Comparison of ENCODE assay signal across 12 mouse cellular contexts in genomic region chr7:80743920-80744630, GRCm38 (mm10). TPM values are rescaled to one million over a fixed set of nuclear protein-coding genes. Genes with fewer than 3 reads are reported as not detected.
DNase-seq lines count a peak whose midpoint lies in the region; ATAC-seq lines count a peak whose summit lies in the region.
"Had no signal": no experiment of that assay in that cellular context is flagged by ENCODE, and none has a peak within 500 bp of the region (broad histone marks: within the 10 kb centered on the region; RNA-seq: fewer than 3 reads in every experiment).

No protein-coding gene starts in this region.

- peaks cover 21% of the 10 kb centered on the region for H3K36me3 ChIP-seq in heart, embryonic 11.5 days (ENCODE audit: control insufficient read depth, insufficient read depth, low read length)
- H3K36me3 ChIP-seq in midbrain, embryonic 12.5 days = peaks cover 32% of the 10 kb centered on the region
- no peaks in the 10 kb centered on the region for H3K36me3 ChIP-seq in midbrain, embryonic 11.5 days (ENCODE audit: control insufficient read depth, insufficient read depth, low read length)
- peaks cover 67% of the 10 kb centered on the region for H3K36me3 ChIP-seq in embryonic facial prominence, embryonic 15.5 days
- peaks cover 60% of the 10 kb centered on the region for H3K36me3 ChIP-seq in neural tube, embryonic 15.5 days

- H3K9me3 ChIP-seq in heart, embryonic 11.5 days (replicated peaks; ENCODE audit: control insufficient read depth, low read length) = 0 out of 2 replicates have a peak, but pooled peaks cover 3% of the 10 kb centered on the region
- no peaks in the 10 kb centered on the region for H3K9me3 ChIP-seq in midbrain, embryonic 12.5 days
- H3K9me3 ChIP-seq in midbrain, embryonic 11.5 days (ENCODE audit: control insufficient read depth, low read length) = no peaks in the 10 kb centered on the region
- H3K9me3 ChIP-seq in embryonic facial prominence, embryonic 15.5 days (replicated peaks) = no peaks in the 10 kb centered on the region
- no peaks in the 10 kb centered on the region for H3K9me3 ChIP-seq in neural tube, embryonic 15.5 days (replicated peaks)
- H3K9me3 ChIP-seq: midbrain, embryonic 13.5 days had no signal

- WGBS in heart, embryonic 11.5 days (ENCODE audit: insufficient replicate concordance) = 64% methylated on average over 9 of the region's 9 CpGs
- 76% methylated on average over 9 of the region's 9 CpGs for WGBS in midbrain, embryonic 12.5 days
- 72% methylated on average over 9 of the region's 9 CpGs for WGBS in midbrain, embryonic 11.5 days
- 60% methylated on average over 9 of the region's 9 CpGs for WGBS in embryonic facial prominence, embryonic 15.5 days
- 77% methylated on average over 9 of the region's 9 CpGs for WGBS in neural tube, embryonic 15.5 days

- H3K4me1 ChIP-seq in heart, embryonic 11.5 days (ENCODE audit: control insufficient read depth, insufficient read depth, low read length) = peaks cover 38% of the 10 kb centered on the region
- H3K4me1 ChIP-seq in midbrain, embryonic 12.5 days = peaks cover 30% of the 10 kb centered on the region
- H3K4me1 ChIP-seq in midbrain, embryonic 11.5 days (ENCODE audit: control insufficient read depth, insufficient read depth, low read length) = peaks cover 30% of the 10 kb centered on the region
- H3K4me1 ChIP-seq in embryonic facial prominence, embryonic 15.5 days = peaks cover 35% of the 10 kb centered on the region
- H3K4me1 ChIP-seq in neural tube, embryonic 15.5 days = peaks cover 17% of the 10 kb centered on the region

- no peak for DNase-seq in heart, postnatal 10 days
- no peak for DNase-seq in midbrain, embryonic 11.5 days (ENCODE audit: low spot score, missing footprints)
- DNase-seq in spleen, postnatal 36 days (ENCODE audit: low spot score in 2 of 2) = no peak
- DNase-seq: cerebellum, adult 9-11 months; layer of hippocampus, postnatal 36 days; lung, adult 2 months had no signal

- no peak overlapping the region for H3K4me3 ChIP-seq in heart, embryonic 11.5 days (ENCODE audit: low read depth, low read length)
- H3K4me3 ChIP-seq in midbrain, embryonic 12.5 days = no peak overlapping the region
- H3K4me3 ChIP-seq in midbrain, embryonic 11.5 days (ENCODE audit: low read depth, low read length) = no peak overlapping the region
- H3K4me3 ChIP-seq in embryonic facial prominence, embryonic 15.5 days (replicated peaks) = no peak overlapping the region
- no peak overlapping the region for H3K4me3 ChIP-seq in neural tube, embryonic 15.5 days (replicated peaks)
- H3K4me3 ChIP-seq: midbrain, embryonic 13.5 days had no signal

- no peak overlapping the region for H3K9ac ChIP-seq in heart, embryonic 11.5 days (ENCODE audit: low read depth, low read length)
- H3K9ac ChIP-seq in midbrain, embryonic 12.5 days (replicated peaks) = no peak overlapping the region
- no peak overlapping the region for H3K9ac ChIP-seq in midbrain, embryonic 11.5 days (ENCODE audit: low read length)
- H3K9ac ChIP-seq in embryonic facial prominence, embryonic 15.5 days = no peak overlapping the region
- H3K9ac ChIP-seq in neural tube, embryonic 15.5 days (replicated peaks) = no peak overlapping the region
- H3K9ac ChIP-seq: midbrain, embryonic 13.5 days had no signal

- 0 out of 2 replicates have a peak overlapping the region, but pooled peaks have one; percentile 35 for H3K27ac ChIP-seq in heart, embryonic 11.5 days (ENCODE audit: low read depth, low read length)
- H3K27ac ChIP-seq in midbrain, embryonic 12.5 days (replicated peaks) = 0 out of 2 replicates have a peak overlapping the region, but pooled peaks have one; percentile 84
- no peak overlapping the region for H3K27ac ChIP-seq in midbrain, embryonic 11.5 days (ENCODE audit: low read depth, low read length)
- H3K27ac ChIP-seq in embryonic facial prominence, embryonic 15.5 days (replicated peaks) = peak overlapping the region; percentile 34; the same call in 1 of the 2 replicates
- no peak overlapping the region for H3K27ac ChIP-seq in neural tube, embryonic 15.5 days (replicated peaks)
- H3K27ac ChIP-seq: hindbrain, postnatal 0 days had no signal

- intact Hi-C loops in heart, postnatal 10 days (cut with DNase I) = loop anchor here (2.0 to 5.0 kb wide), 2 partner anchors 19 to 58 kb away; no protein-coding TSS in a partner anchor

- no peak for ATAC-seq in heart, embryonic 11.5 days (replicated peaks; ENCODE audit: insufficient number of reproducible peaks, low FRiP score, low TSS enrichment)
- ATAC-seq in midbrain, embryonic 12.5 days (ENCODE audit: low FRiP score, low read depth) = no peak
- no peak for ATAC-seq in midbrain, embryonic 11.5 days (ENCODE audit: low FRiP score)
- no peak for ATAC-seq in embryonic facial prominence, embryonic 15.5 days (ENCODE audit: insufficient number of reproducible peaks, low FRiP score, low TSS enrichment, low read depth)
- no peak for ATAC-seq in neural tube, embryonic 15.5 days (ENCODE audit: low FRiP score)
- ATAC-seq: hindbrain, postnatal 0 days; midbrain, embryonic 13.5 days had no signal

- H3K27me3 ChIP-seq in heart, embryonic 11.5 days (ENCODE audit: control insufficient read depth, insufficient read depth, low read length) = no peaks in the 10 kb centered on the region
- H3K27me3 ChIP-seq in midbrain, embryonic 12.5 days = no peaks in the 10 kb centered on the region
- H3K27me3 ChIP-seq in midbrain, embryonic 11.5 days (ENCODE audit: control insufficient read depth, insufficient read depth, low read length) = no peaks in the 10 kb centered on the region
- H3K27me3 ChIP-seq in embryonic facial prominence, embryonic 15.5 days = no peaks in the 10 kb centered on the region
- H3K27me3 ChIP-seq in neural tube, embryonic 15.5 days (replicated peaks) = no peaks in the 10 kb centered on the region
- H3K27me3 ChIP-seq: midbrain, embryonic 13.5 days had no signal

- no peak overlapping the region for H3K4me2 ChIP-seq in heart, embryonic 11.5 days
- no peak overlapping the region for H3K4me2 ChIP-seq in midbrain, embryonic 12.5 days (replicated peaks)
- no peak overlapping the region for H3K4me2 ChIP-seq in midbrain, embryonic 11.5 days
- H3K4me2 ChIP-seq in embryonic facial prominence, embryonic 15.5 days (replicated peaks) = no peak overlapping the region
- no peak overlapping the region for H3K4me2 ChIP-seq in neural tube, embryonic 15.5 days
- H3K4me2 ChIP-seq: midbrain, embryonic 13.5 days had no signal

RNA-seq across cellular contexts. Expression of gene Crtc3, which starts 55.4 kb away (rescaled TPM):
- polyA plus RNA-seq in heart, embryonic 11.5 days (2014; fragmentation: Nextera tagmentation; extraction: Ambion mirVana) = 13.4 and 14.2 TPM in 2 replicates
- total RNA-seq in heart, postnatal 10 days (2021) = 10 to 100 TPM; 20.6 to 20.7 TPM
- polyA plus RNA-seq in midbrain, embryonic 12.5 days (2016; fragmentation: Nextera tagmentation; extraction: Ambion mirVana) = 12.6 and 13.7 TPM in 2 replicates
- 7.9 and 9.2 TPM in 2 replicates for polyA plus RNA-seq in midbrain, embryonic 11.5 days (2014; fragmentation: Nextera tagmentation; extraction: Ambion mirVana)
- 30.2 and 33.5 TPM in 2 replicates for polyA plus RNA-seq in embryonic facial prominence, embryonic 15.5 days (2015; fragmentation: Nextera tagmentation; extraction: Ambion mirVana)
- polyA plus RNA-seq in neural tube, embryonic 15.5 days (2015; fragmentation: Nextera tagmentation; extraction: Ambion mirVana) = 18.4 and 20.7 TPM in 2 replicates

Comparison
In these comparisons a context has a peak if more than half of its experiments do, and no peak if none do; other contexts are left out.
1. H3K27ac ChIP-seq: peak in heart, embryonic 11.5 days (single experiment), midbrain, embryonic 12.5 days (single experiment) and embryonic facial prominence, embryonic 15.5 days (single experiment); none in midbrain, embryonic 11.5 days (single experiment) and neural tube, embryonic 15.5 days (single experiment).